Mouse (Mus musculus) embryonic facial prominence, embryonic 11.5 days (tissue): Measurements from ENCODE around the gene Ina. TPM values are rescaled to one million over a fixed set of nuclear protein-coding genes. Genes with fewer than 3 reads are reported as not detected.

ENCODE experiments used
- ATAC-seq: fragments of 200-750 bp; cut with Nextera tagmentation; replicated peaks from 2 replicates; pipeline ENCODE4 v1.8.0; 2017; ENCODE audit warnings: low read depth; ENCODE audit not compliant: insufficient number of reproducible peaks, low FRiP score, low TSS enrichment
- DNase-seq: peaks from one replicate; pipeline ENCODE4 v3.0.0-alpha.2; 2015; ENCODE audit warnings: low spot score
- H3K27ac ChIP-seq: fragments of 300-500 bp; sonication (generic); replicated peaks from 2 replicates; pipeline ENCODE4 v1.5.1; 2014; ENCODE audit warnings: mild to moderate bottlenecking, low read depth, low read length, control low read depth
- H3K27me3 ChIP-seq: fragments of 300-500 bp; sonication (generic); 2 replicates; pipeline ENCODE4 v1.6.1; 2014; ENCODE audit warnings: mild to moderate bottlenecking, low read length, moderate library complexity, mixed read lengths; ENCODE audit not compliant: control insufficient read depth, insufficient read depth
- H3K36me3 ChIP-seq: fragments of 300-500 bp; sonication (generic); replicated peaks from 2 replicates; pipeline ENCODE4 v1.6.1; 2014; ENCODE audit warnings: low read depth, mild to moderate bottlenecking, low read length, moderate library complexity, mixed read lengths; ENCODE audit not compliant: control insufficient read depth, insufficient read depth
- H3K4me1 ChIP-seq: fragments of 300-500 bp; sonication (generic); 2 replicates; pipeline ENCODE4 v1.6.1; 2014; ENCODE audit warnings: low read length, mixed read lengths; ENCODE audit not compliant: control insufficient read depth, insufficient read depth
- H3K4me2 ChIP-seq: fragments of 300-500 bp; sonication (generic); 2 replicates; pipeline ENCODE4 v1.6.1; 2014; ENCODE audit warnings: low read depth, mild to moderate bottlenecking, control low read depth, low read length, moderate library complexity
- H3K4me3 ChIP-seq: fragments of 300-500 bp; sonication (generic); 2 replicates; pipeline ENCODE4 v1.5.1; 2014; ENCODE audit warnings: low read depth, low read length, control low read depth
- H3K9ac ChIP-seq: fragments of 300-500 bp; sonication (generic); replicated peaks from 2 replicates; pipeline ENCODE4 v1.6.1; 2014; ENCODE audit warnings: mild to moderate bottlenecking, control low read depth, low read length
- H3K9me3 ChIP-seq: fragments of 300-500 bp; sonication (generic); replicated peaks from 2 replicates; pipeline ENCODE4 v1.6.1; 2016; ENCODE audit warnings: mild to moderate bottlenecking, low read length, inconsistent platforms, mixed read lengths; ENCODE audit not compliant: control insufficient read depth
- WGBS: fragments of 180-500 bp; shearing (Covaris S2); extraction: QIAGEN DNeasy Blood & Tissue Kit; methylation state at CpG from one replicate; pipeline ENCODE4 v1.1.7; 2014; 5-methylcytosine and 5-hydroxymethylcytosine counted together
- polyA plus RNA-seq: library from polyadenylated mRNA; unstranded; fragments of >200 nt; fragmentation: Nextera tagmentation; extraction: Ambion mirVana; gene quantifications from 2 replicates; pipeline ENCODE4 v1.2.1, GENCODE M21; 2014

Ina gene
- polyA plus RNA-seq, 1 experiment from 2014 or later = 37.0 TPM

GRCm38 (mm10) chr19:47012521-47013130 is 1.9 kb upstream of the Ina start:
- Histone ChIP-seq H3K9me3 (no peaks in the 10 kb centered on the region), H3K4me2 (no peak overlapping the region), H3K4me3 (no peak overlapping the region), H3K9ac (no peak overlapping the region), H3K4me1 (peaks cover 4% of the 10 kb centered on the region; the same call in 1 of the 2 replicates), H3K36me3 (no peaks in the 10 kb centered on the region; the same call in 1 of the 2 replicates), H3K27ac (no peak overlapping the region), H3K27me3 (peaks cover 38% of the 10 kb centered on the region)
- ATAC-seq (no peak), DNase-seq (no peak)
- 90% methylated on average over 15 of the region's 15 CpGs for WGBS

GRCm38 (mm10) chr19:47013340-47014158 is 949 bp upstream of the Ina start:
- Histone ChIP-seq H3K4me1 (peaks cover 4% of the 10 kb centered on the region; the same call in 1 of the 2 replicates), H3K36me3 (no peaks in the 10 kb centered on the region; the same call in 1 of the 2 replicates), H3K4me2 (no peak overlapping the region), H3K9me3 (no peaks in the 10 kb centered on the region), H3K4me3 (peak overlapping the region; percentile 43; the same call in 1 of the 2 replicates), H3K27me3 (peaks cover 41% of the 10 kb centered on the region), H3K27ac (no peak overlapping the region), H3K9ac (no peak overlapping the region)
- DNase-seq (no peak), ATAC-seq (no peak)
- WGBS = 10% methylated on average over 20 of the region's 20 CpGs

- Histone ChIP-seq H3K27me3 (peaks cover 41% of the 10 kb centered on the region), H3K9ac (0 out of 2 replicates have a peak overlapping the region, but pooled peaks have one; percentile 13), H3K4me2 (peak overlapping the region; percentile 81), H3K36me3 (no peaks in the 10 kb centered on the region; the same call in 1 of the 2 replicates), H3K4me1 (peaks cover 4% of the 10 kb centered on the region; the same call in 1 of the 2 replicates), H3K9me3 (no peaks in the 10 kb centered on the region), H3K27ac (no peak overlapping the region), H3K4me3 (peak overlapping the region; percentile 43)
- peak; percentile 25; the same call in 1 of the 2 replicates for ATAC-seq
- WGBS = 2% methylated on average over 11 of the region's 11 CpGs
- DNase-seq = no peak
Measured at GRCm38 (mm10) chr19:47014159-47014446, 395 bp upstream of the Ina start.

GRCm38 (mm10) chr19:47015396-47015795 is 898 bp downstream of the Ina start:
- Histone ChIP-seq H3K9me3 (no peaks in the 10 kb centered on the region), H3K9ac (peak overlapping the region; percentile 34), H3K4me2 (peak overlapping the region; percentile 81), H3K27ac (peak overlapping the region; percentile 31; the same call in 1 of the 2 replicates), H3K4me1 (peaks cover 4% of the 10 kb centered on the region; the same call in 1 of the 2 replicates), H3K36me3 (no peaks in the 10 kb centered on the region; the same call in 1 of the 2 replicates), H3K4me3 (peak overlapping the region; percentile 43), H3K27me3 (peaks cover 41% of the 10 kb centered on the region)
- no peak for DNase-seq
- ATAC-seq = no peak
- WGBS = under 1% methylated on average over 37 of the region's 37 CpGs

- Histone ChIP-seq H3K27ac (no peak overlapping the region), H3K4me3 (peak overlapping the region; percentile 43), H3K4me1 (peaks cover 4% of the 10 kb centered on the region; the same call in 1 of the 2 replicates), H3K4me2 (no peak overlapping the region), H3K36me3 (no peaks in the 10 kb centered on the region; the same call in 1 of the 2 replicates), H3K9ac (no peak overlapping the region), H3K27me3 (peaks cover 41% of the 10 kb centered on the region), H3K9me3 (no peaks in the 10 kb centered on the region)
- DNase-seq = no peak
- 2% methylated on average over 9 of the region's 9 CpGs for WGBS
- no peak for ATAC-seq
Measured at GRCm38 (mm10) chr19:47015965-47016364, 1.5 kb downstream of the Ina start.

- Histone ChIP-seq H3K27me3 (peaks cover 41% of the 10 kb centered on the region), H3K4me3 (no peak overlapping the region), H3K9me3 (no peaks in the 10 kb centered on the region), H3K27ac (no peak overlapping the region), H3K36me3 (no peaks in the 10 kb centered on the region; the same call in 1 of the 2 replicates), H3K9ac (no peak overlapping the region), H3K4me2 (no peak overlapping the region), H3K4me1 (peaks cover 4% of the 10 kb centered on the region; the same call in 1 of the 2 replicates)
- under 1% methylated on average over 15 of the region's 15 CpGs for WGBS
- no peak for ATAC-seq
- DNase-seq = peak; percentile 94
Measured at GRCm38 (mm10) chr19:47016487-47016886, 2.0 kb downstream of the Ina start.

- no peak for DNase-seq
- ATAC-seq = no peak
- Histone ChIP-seq H3K4me2 (no peak overlapping the region), H3K9me3 (no peaks in the 10 kb centered on the region), H3K27ac (no peak overlapping the region), H3K36me3 (no peaks in the 10 kb centered on the region; the same call in 1 of the 2 replicates), H3K4me3 (no peak overlapping the region), H3K9ac (0 out of 2 replicates have a peak overlapping the region, but pooled peaks have one; percentile 22), H3K4me1 (peaks cover 4% of the 10 kb centered on the region; the same call in 1 of the 2 replicates), H3K27me3 (peaks cover 37% of the 10 kb centered on the region)
- WGBS = 4% methylated on average over 3 of the region's 3 CpGs
Measured at GRCm38 (mm10) chr19:47017831-47018230, 3.3 kb downstream of the Ina start.
